Mouse (Mus musculus) ES-E14 (cell line): Measurements from ENCODE around the gene Kif26b. TPM values are rescaled to one million over a fixed set of nuclear protein-coding genes. Genes with fewer than 3 reads are reported as not detected.

Experiments
- DNase-seq: peaks from one replicate; pipeline ENCODE4 v3.0.0-alpha.2; 2013; ENCODE audit warnings: low read depth, low spot score
- H3K27ac ChIP-seq: 2 replicates; pipeline ENCODE4 v1.5.1; 2012; ENCODE audit warnings: low read depth, mild to moderate bottlenecking, low read length, moderate library complexity, mixed read lengths; ENCODE audit not compliant: poor library complexity, insufficient read depth, severe bottlenecking
- H3K36me3 ChIP-seq: 2 replicates; pipeline ENCODE4 v1.6.1; 2012; ENCODE audit warnings: mild to moderate bottlenecking, low read length, moderate library complexity, mixed read lengths; ENCODE audit not compliant: control insufficient read depth, poor library complexity, insufficient read depth, severe bottlenecking
- H3K4me1 ChIP-seq, 2 experiments: fragments of 150-350 bp in 1 of 2; sonication (generic) in 1 of 2; 2 replicates each; pipeline ENCODE4 v1.6.1; 2012; ENCODE audit warnings: low read length in 2 of 2, mild to moderate bottlenecking in 1 of 2, mixed read lengths in 1 of 2; ENCODE audit not compliant: control insufficient read depth in 2 of 2, insufficient read depth in 2 of 2, poor library complexity in 1 of 2
- H3K4me3 ChIP-seq, 2 experiments: fragments of 150-350 bp in 1 of 2; sonication (generic) in 1 of 2; 2 replicates each; pipeline ENCODE4 v1.5.1; 2012; ENCODE audit warnings: low read length in 2 of 2, low read depth in 1 of 2, mild to moderate bottlenecking in 1 of 2, mixed read lengths in 1 of 2; ENCODE audit not compliant: insufficient read depth in 1 of 2, poor library complexity in 1 of 2, severe bottlenecking in 1 of 2
- H3K9ac ChIP-seq: 2 replicates; pipeline ENCODE4 v1.6.1; 2012; ENCODE audit warnings: low read depth, mild to moderate bottlenecking, low read length, mixed read lengths; ENCODE audit not compliant: poor library complexity, insufficient read depth, severe bottlenecking
- H3K9me3 ChIP-seq: fragments of 150-350 bp; sonication (generic); 2 replicates; pipeline ENCODE4 v1.6.1; 2012; ENCODE audit warnings: low read depth, mild to moderate bottlenecking, low read length; ENCODE audit not compliant: control insufficient read depth, insufficient read depth
- CHD2 ChIP-seq: IDR thresholded peaks from 2 replicates; pipeline ENCODE4 v1.6.1; 2014; ENCODE audit warnings: mild to moderate bottlenecking, low read depth, low read length, inconsistent platforms
- HCFC1 ChIP-seq: IDR thresholded peaks from 2 replicates; pipeline ENCODE4 v1.6.1; 2012; ENCODE audit warnings: low read length, inconsistent platforms, borderline replicate concordance; ENCODE audit not compliant: insufficient read depth
- MAFK ChIP-seq: IDR thresholded peaks from 2 replicates; pipeline ENCODE4 v1.6.1; 2014; ENCODE audit warnings: mild to moderate bottlenecking, low read depth, low read length, inconsistent platforms; ENCODE audit not compliant: insufficient read depth
- ZC3H11A ChIP-seq: IDR thresholded peaks from 2 replicates; pipeline ENCODE4 v1.6.1; 2012; ENCODE audit warnings: low read depth, mild to moderate bottlenecking, inconsistent platforms, low read length, borderline replicate concordance
- ZNF384 ChIP-seq: IDR thresholded peaks from 2 replicates; pipeline ENCODE4 v1.6.1; 2012; ENCODE audit warnings: low read depth, low read length, inconsistent platforms
- in situ Hi-C, 2 experiments: fragments of 600-800 bp; cut with MboI; formaldehyde crosslinking; loops; one replicate each; pipeline ENCODE4 v1.15.1; 2025; ENCODE audit warnings: low sequenced_read_pairs in 2 of 2, inconsistent platforms in 1 of 2; ENCODE audit not compliant: unreplicated experiment in 2 of 2
- total RNA-seq: library from RNA; depleted of rRNA; stranded (reverse); fragments of 300-350 nt; gene quantifications from 2 replicates; pipeline ENCODE4 v1.2.3, GENCODE M21; 2012

Kif26b gene
- total RNA-seq, 1 experiment: 0.94 TPM

DNA sequence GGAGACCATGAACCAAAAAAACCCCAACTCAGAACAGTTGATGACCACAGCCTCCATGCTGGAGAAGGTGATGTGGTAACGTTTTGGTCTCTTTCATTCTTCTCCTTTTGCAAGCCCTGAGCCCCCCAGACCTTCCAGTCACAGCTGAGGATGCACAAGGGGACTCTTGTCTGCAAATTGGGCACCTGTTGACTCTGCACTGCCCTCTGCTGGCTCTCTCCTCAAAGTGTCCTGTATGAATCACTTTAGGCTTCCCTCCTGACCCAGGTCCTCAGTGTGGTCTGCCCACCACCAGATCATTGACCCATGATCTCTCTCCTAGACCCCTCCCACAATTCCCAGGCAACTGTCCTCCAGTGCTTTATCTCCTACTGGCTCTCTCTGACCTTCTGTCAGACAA lies 32.1 kb upstream of the Kif26b start:
- Histone ChIP-seq H3K4me1 (no peaks in the 10 kb centered on the region), H3K4me3 (no peak overlapping the region), H3K27ac (no peak overlapping the region), H3K9ac (no peak overlapping the region), H3K36me3 (no peaks in the 10 kb centered on the region), H3K9me3 (no peaks in the 10 kb centered on the region)
- in situ Hi-C loops: no loop called here
- peak; percentile 47 for DNase-seq
- no peak for TF ChIP-seq ZC3H11A
- no peak for TF ChIP-seq ZNF384
- no peak for TF ChIP-seq CHD2
- TF ChIP-seq HCFC1: no peak
- TF ChIP-seq MAFK: no peak

DNA sequence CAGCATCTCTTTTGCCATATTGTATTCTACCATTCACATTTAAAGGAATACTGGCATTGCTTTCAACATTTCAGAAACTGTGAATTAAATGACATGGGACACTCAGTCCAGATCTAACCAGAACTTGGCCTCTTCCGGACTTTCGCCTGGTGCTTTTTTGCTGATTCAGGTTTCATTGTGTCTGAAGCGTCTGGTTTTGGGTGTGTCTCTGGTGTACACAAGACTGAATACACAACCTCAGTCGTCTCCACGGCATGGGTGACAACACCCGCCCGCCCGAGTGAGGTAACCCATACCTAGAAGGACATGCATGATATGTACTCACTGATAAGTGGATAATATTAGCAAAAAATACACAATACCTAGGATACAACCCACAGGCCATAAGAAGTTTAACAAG lies 22.0 kb upstream of the Kif26b start:
- peak; percentile 93 for TF ChIP-seq MAFK
- TF ChIP-seq HCFC1: no peak
- no peak for TF ChIP-seq ZNF384
- Histone ChIP-seq H3K27ac (no peak overlapping the region), H3K9ac (no peak overlapping the region), H3K9me3 (no peaks in the 10 kb centered on the region), H3K36me3 (no peaks in the 10 kb centered on the region), H3K4me3 (no peak overlapping the region), H3K4me1 (0 out of 4 replicates have a peak, but pooled peaks cover 0 to 1% of the 10 kb centered on the region in 2 experiments)
- in situ Hi-C loops: no loop called here
- DNase-seq: no peak

DNA sequence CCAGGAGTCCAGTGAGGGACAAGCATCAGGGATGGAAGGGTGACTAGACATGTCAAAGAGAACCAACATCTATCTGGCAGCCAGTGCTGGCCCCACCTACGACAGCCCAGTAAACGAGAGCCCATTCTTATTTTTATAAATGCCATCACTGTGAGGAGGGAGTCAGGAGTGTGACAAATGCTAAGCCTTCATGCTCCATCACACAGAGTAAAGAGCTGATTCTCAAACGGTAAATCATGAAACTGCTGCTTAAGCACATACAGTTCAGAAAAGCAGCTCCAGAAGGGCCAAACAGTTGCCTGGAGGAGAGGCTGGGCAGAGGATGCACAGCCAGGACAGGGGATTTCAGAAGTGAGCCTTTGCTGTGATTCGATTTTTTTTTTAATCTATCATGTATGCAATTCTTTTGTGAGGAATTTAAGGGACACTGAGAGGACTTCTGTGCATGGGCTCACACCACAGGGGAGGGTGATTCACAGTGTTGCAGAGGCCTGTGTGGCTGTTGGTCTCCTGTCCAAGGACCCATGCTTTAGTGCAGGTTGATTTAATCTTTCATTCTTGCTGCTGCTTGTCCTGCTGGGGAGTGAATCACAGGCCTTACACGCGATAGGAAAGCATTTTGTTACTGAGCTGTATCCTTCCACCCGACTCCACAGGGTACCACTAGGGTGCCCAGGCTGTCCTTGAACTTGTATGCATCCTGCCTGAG lies 16.4 kb upstream of the Kif26b start:
- no peak overlapping the region for H3K27ac ChIP-seq
- no peak overlapping the region for H3K9ac ChIP-seq
- H3K4me1 ChIP-seq: no peaks in the 10 kb centered on the region
- H3K9me3 ChIP-seq: no peaks in the 10 kb centered on the region
- in situ Hi-C loops: no loop called here
- H3K36me3 ChIP-seq: no peaks in the 10 kb centered on the region
- TF ChIP-seq HCFC1: no peak
- no peak for DNase-seq
- H3K4me3 ChIP-seq: no peak overlapping the region

DNA sequence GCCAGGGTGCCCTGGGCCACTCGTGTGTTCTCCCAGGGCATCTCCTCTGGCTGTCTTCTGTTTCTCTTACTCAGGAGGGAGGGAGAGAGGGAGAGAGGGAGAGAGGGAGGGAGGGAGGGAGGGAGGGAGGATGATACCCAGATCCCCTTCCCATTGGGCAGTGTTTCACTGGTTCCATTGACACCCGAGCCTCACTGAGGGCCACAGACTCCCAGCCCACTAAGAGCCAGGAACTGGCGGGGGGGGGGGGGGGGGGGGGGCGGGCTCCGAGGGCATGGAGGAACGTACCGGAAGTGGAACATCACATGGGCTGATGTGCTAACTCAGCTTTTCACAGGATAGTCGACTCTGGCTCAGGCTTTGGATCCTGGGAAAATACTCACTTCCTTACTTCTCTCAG lies 15.0 kb upstream of the Kif26b start:
- H3K9me3 ChIP-seq: no peaks in the 10 kb centered on the region
- H3K4me1 ChIP-seq: no peaks in the 10 kb centered on the region
- in situ Hi-C loops: no loop called here
- no peak overlapping the region for H3K27ac ChIP-seq
- no peak overlapping the region for H3K4me3 ChIP-seq
- 0 out of 2 replicates have a peak, but pooled peaks have one; percentile 28 for TF ChIP-seq MAFK
- no peak for TF ChIP-seq HCFC1
- H3K9ac ChIP-seq: no peak overlapping the region
- no peak for DNase-seq
- no peaks in the 10 kb centered on the region for H3K36me3 ChIP-seq

DNA sequence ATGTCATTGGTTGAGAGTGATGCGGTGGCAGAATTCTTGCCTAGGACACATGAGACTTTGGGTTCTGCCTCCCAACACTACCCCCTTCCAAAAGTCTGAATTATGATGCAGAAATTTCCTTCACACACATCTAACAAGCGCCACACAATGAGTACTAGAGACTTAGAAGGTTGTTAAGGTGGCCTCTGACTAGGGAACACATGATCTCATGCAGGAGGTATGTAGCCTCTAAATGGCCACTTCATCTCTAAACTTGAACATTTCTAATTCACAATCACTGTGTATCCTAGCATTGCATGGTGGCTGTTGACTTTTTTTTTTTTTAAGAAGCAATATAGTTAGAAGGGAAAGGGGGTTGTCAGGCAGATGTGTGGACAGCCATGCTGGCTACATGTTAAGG lies 13.1 kb upstream of the Kif26b start:
- Histone ChIP-seq H3K4me3 (no peak overlapping the region), H3K9ac (no peak overlapping the region), H3K27ac (no peak overlapping the region), H3K36me3 (no peaks in the 10 kb centered on the region), H3K9me3 (no peaks in the 10 kb centered on the region), H3K4me1 (no peaks in the 10 kb centered on the region)
- DNase-seq: no peak
- in situ Hi-C loops: no loop called here
- TF ChIP-seq CHD2 (no peak), MAFK (no peak), HCFC1 (no peak), ZNF384 (no peak), ZC3H11A (no peak)
